Mouse (Mus musculus): Measurements from ENCODE around the gene Sestd1. TPM values are rescaled to one million over a fixed set of nuclear protein-coding genes. Genes with fewer than 3 reads are reported as not detected.

Sestd1 gene
- 15.3 and 20.3 TPM in 2 replicates for total RNA-seq (2021)
- long read RNA-seq, transcript Sestd1-201 (18 exons, 2,720 nt): major isoform, 9 of 15 reads
- long read RNA-seq, partial matches to known transcripts: 2 of 15 reads
- long read RNA-seq, other reads (novel, unspliced or antisense): 4 of 15 reads

- peak; percentile 73 for DNase-seq
Measured at GRCm38 (mm10) chr2:77280512-77281409, at the start of gene Sestd1. Gene Sestd1 (minus strand): TSS chr2:77280592.

- DNase-seq: no peak
Measured at GRCm38 (mm10) chr2:77327246-77327645, 46.9 kb upstream of the Sestd1 start.

GRCm38 (mm10) chr2:77323739-77324138 is 43.3 kb upstream of the Sestd1 start:
- DNase-seq: no peak

GRCm38 (mm10) chr2:77323156-77323555 is 42.8 kb upstream of the Sestd1 start:
- DNase-seq: no peak

GRCm38 (mm10) chr2:77319196-77319595 is 38.8 kb upstream of the Sestd1 start:
- no peak for DNase-seq

- DNase-seq: no peak
Measured at GRCm38 (mm10) chr2:77316961-77317360, 36.6 kb upstream of the Sestd1 start.

GRCm38 (mm10) chr2:77313846-77314245 is 33.5 kb upstream of the Sestd1 start:
- no peak for DNase-seq

GRCm38 (mm10) chr2:77312616-77313015 is 32.2 kb upstream of the Sestd1 start:
- DNase-seq: no peak

GRCm38 (mm10) chr2:77309313-77309712 is 28.9 kb upstream of the Sestd1 start:
- peak; percentile 71 for DNase-seq

GRCm38 (mm10) chr2:77304494-77304893 is 24.1 kb upstream of the Sestd1 start:
- DNase-seq: no peak

- DNase-seq: no peak
Measured at GRCm38 (mm10) chr2:77303716-77304115, 23.3 kb upstream of the Sestd1 start.

- DNase-seq: no peak
Measured at GRCm38 (mm10) chr2:77302655-77303348, 22.4 kb upstream of the Sestd1 start.

- no peak for DNase-seq
Measured at GRCm38 (mm10) chr2:77301687-77302389, 21.4 kb upstream of the Sestd1 start.

GRCm38 (mm10) chr2:77289701-77290100 is 9.3 kb upstream of the Sestd1 start:
- no peak for DNase-seq

- no peak for DNase-seq
Measured at GRCm38 (mm10) chr2:77286755-77287154, 6.4 kb upstream of the Sestd1 start.

GRCm38 (mm10) chr2:77284281-77284899 is 4.0 kb upstream of the Sestd1 start:
- DNase-seq: peak; percentile 51

- peak; percentile 27 for DNase-seq
Measured at GRCm38 (mm10) chr2:77279861-77280511, 406 bp downstream of the Sestd1 start.

- DNase-seq: no peak
Measured at GRCm38 (mm10) chr2:77277272-77277671, 3.1 kb downstream of the Sestd1 start.

GRCm38 (mm10) chr2:77275851-77276250 is 4.5 kb downstream of the Sestd1 start:
- no peak for DNase-seq

- peak; percentile 44 for DNase-seq
Measured at GRCm38 (mm10) chr2:77274976-77275641, 5.3 kb downstream of the Sestd1 start.

- DNase-seq: no peak
Measured at GRCm38 (mm10) chr2:77272953-77273352, 7.4 kb downstream of the Sestd1 start.

Data from adrenal gland, postnatal 25 days (tissue).